Mouse (Mus musculus) small intestine, adult 2 months (tissue): ENCODE results near the gene Tmem206. TPM values are rescaled to one million over a fixed set of nuclear protein-coding genes. Genes with fewer than 3 reads are reported as not detected.

Experiments
- H3K27ac ChIP-seq: fragments of 200-500 bp; 2 replicates; pipeline ENCODE4 v1.5.1; 2012; ENCODE audit warnings: low read depth, low read length, control low read depth, inconsistent platforms; ENCODE audit not compliant: insufficient read depth
- H3K27me3 ChIP-seq: fragments of 200-500 bp; 2 replicates; pipeline ENCODE4 v1.6.1; 2012; ENCODE audit warnings: mild to moderate bottlenecking, moderate library complexity, low read length, inconsistent platforms; ENCODE audit not compliant: control insufficient read depth, insufficient read depth
- H3K36me3 ChIP-seq: fragments of 200-500 bp; 2 replicates; pipeline ENCODE4 v1.6.1; 2012; ENCODE audit warnings: mild to moderate bottlenecking, low read length, control low read depth, inconsistent platforms; ENCODE audit not compliant: control insufficient read depth, insufficient read depth
- H3K4me1 ChIP-seq: fragments of 200-500 bp; 2 replicates; pipeline ENCODE4 v1.6.1; 2012; ENCODE audit warnings: low read length, inconsistent platforms, mixed read lengths; ENCODE audit not compliant: control insufficient read depth, insufficient read depth, insufficient read length
- H3K4me3 ChIP-seq: fragments of 200-500 bp; 2 replicates; pipeline ENCODE4 v1.5.1; 2012; ENCODE audit warnings: low read depth, mild to moderate bottlenecking, control low read depth, inconsistent platforms, low read length, moderate library complexity
- CTCF ChIP-seq: fragments of 200-500 bp; IDR thresholded peaks from 2 replicates; pipeline ENCODE4 v1.5.1; 2012; ENCODE audit warnings: low read depth, mild to moderate bottlenecking, control low read depth, inconsistent platforms, low read length, moderate library complexity, mixed read lengths; ENCODE audit not compliant: insufficient replicate concordance, insufficient read length; ENCODE audit errors: extremely low read depth
- POLR2A ChIP-seq: fragments of 200-500 bp; IDR thresholded peaks from 2 replicates; pipeline ENCODE4 v1.6.1; 2012; ENCODE audit warnings: low read depth, mild to moderate bottlenecking, control low read depth, inconsistent platforms, low read length, moderate library complexity
- WGBS: fragments of 180-500 bp; shearing (Covaris S2); methylation state at CpG from one replicate; pipeline ENCODE4 v1.1.7; 2018; 5-methylcytosine and 5-hydroxymethylcytosine counted together
- polyA plus RNA-seq: library from polyadenylated mRNA; depleted of rRNA; stranded (reverse); fragments of >200 nt; gene quantifications from 2 replicates; pipeline ENCODE4 v1.2.3, GENCODE M21; 2012

Tmem206 gene
- polyA plus RNA-seq, 1 experiment = 2.7 TPM

DNA sequence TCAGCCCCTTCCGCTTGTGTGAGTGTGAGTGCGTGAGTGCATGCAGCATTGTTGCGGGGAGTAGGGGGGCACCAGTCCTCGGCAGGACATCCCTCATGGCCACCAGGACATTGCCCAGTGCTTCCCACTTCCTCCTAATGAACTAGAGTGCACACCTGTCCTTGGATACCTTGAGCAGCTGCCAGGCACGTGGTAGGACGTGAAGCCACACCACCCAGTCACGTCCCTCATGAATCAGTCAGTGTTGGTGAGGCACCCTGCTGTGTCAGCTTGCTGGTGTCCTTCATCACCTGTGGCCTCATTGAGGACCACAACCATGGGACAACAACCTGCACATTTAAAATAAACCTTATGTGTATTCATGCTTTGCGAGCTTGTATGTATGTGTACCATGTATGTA is 41.2 kb upstream of the Tmem206 start:
- no peaks in the 10 kb centered on the region for H3K36me3 ChIP-seq
- WGBS = 50% methylated on average over 8 of the region's 8 CpGs
- H3K27me3 ChIP-seq = no peaks in the 10 kb centered on the region
- H3K4me1 ChIP-seq = peaks cover 18% of the 10 kb centered on the region
- no peak for TF ChIP-seq POLR2A
- TF ChIP-seq CTCF = no peak
- H3K4me3 ChIP-seq = no peak overlapping the region
- peak overlapping the region; percentile 73 for H3K27ac ChIP-seq

DNA sequence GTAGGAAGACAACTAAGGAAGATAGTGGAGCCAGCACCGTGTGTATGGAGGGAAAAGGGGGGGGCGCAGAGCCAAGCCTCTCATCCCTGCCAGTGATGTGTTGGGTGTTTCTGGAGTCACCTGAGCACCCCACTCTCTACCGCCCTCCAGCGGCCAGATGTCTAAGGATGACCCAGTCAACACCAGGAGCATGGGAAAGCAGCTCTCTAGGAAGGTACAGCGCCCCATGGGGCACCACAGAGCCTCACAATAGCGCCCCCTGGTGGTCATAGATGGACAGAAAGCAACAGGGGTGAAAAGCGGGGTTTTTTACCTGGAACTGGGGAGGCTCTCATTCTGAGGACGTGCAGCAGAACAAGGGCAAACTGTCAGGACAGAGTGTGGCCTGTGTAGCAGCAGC is 37.0 kb upstream of the Tmem206 start:
- TF ChIP-seq POLR2A = no peak
- TF ChIP-seq CTCF = peak; percentile 89; the same call in 1 of the 2 replicates
- Histone ChIP-seq H3K4me1 (peaks cover 9% of the 10 kb centered on the region), H3K27me3 (no peaks in the 10 kb centered on the region), H3K27ac (no peak overlapping the region), H3K4me3 (no peak overlapping the region), H3K36me3 (no peaks in the 10 kb centered on the region)
- 38% methylated on average over 8 of the region's 8 CpGs for WGBS

DNA sequence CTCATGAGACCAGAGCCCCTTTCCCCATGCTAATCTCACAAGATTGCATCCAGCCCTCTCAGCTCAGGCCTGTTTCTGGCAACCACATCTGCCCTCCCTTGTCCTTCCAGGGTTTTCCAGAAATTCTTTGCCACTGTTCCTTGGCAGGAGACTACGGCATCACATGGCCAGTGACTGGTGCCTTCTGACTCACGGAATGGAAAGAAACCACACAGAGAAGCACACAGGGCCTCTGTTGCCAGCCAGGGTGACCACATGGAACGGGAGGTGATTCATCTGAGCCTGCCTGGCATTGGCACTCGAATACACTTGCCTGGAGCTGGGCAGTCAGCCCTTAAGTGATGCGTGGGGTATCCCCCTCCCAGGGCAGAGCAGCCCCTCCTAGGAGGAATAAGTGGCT is 33.4 kb upstream of the Tmem206 start:
- Histone ChIP-seq H3K27me3 (no peaks in the 10 kb centered on the region), H3K27ac (no peak overlapping the region), H3K4me1 (no peaks in the 10 kb centered on the region), H3K4me3 (no peak overlapping the region), H3K36me3 (no peaks in the 10 kb centered on the region)
- WGBS = 76% methylated on average over 5 of the region's 5 CpGs
- TF ChIP-seq POLR2A = no peak
- TF ChIP-seq CTCF = no peak

DNA sequence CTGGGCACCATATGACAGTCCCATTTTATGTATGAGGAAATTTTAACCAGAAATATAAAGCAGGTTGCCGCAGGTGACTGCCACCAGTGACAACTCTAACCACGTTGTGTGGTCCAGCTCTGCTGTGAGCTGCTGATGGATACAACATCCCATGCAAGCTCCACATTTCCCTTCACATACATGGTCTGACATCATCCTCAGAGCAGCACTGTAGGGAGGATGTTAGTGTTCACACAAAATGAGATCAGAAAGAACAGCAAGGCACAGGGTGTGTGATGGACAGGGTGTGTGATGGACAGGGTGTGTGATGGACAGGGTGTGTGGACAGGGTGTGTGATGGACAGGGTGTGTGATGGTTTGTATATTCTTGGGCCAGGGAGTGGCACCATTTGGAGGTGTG is 32.7 kb upstream of the Tmem206 start:
- H3K4me3 ChIP-seq = no peak overlapping the region
- H3K36me3 ChIP-seq = no peaks in the 10 kb centered on the region
- WGBS = 89% methylated on average over 2 of the region's 2 CpGs
- H3K27me3 ChIP-seq = no peaks in the 10 kb centered on the region
- no peak overlapping the region for H3K27ac ChIP-seq
- TF ChIP-seq CTCF = no peak
- TF ChIP-seq POLR2A = no peak
- no peaks in the 10 kb centered on the region for H3K4me1 ChIP-seq

DNA sequence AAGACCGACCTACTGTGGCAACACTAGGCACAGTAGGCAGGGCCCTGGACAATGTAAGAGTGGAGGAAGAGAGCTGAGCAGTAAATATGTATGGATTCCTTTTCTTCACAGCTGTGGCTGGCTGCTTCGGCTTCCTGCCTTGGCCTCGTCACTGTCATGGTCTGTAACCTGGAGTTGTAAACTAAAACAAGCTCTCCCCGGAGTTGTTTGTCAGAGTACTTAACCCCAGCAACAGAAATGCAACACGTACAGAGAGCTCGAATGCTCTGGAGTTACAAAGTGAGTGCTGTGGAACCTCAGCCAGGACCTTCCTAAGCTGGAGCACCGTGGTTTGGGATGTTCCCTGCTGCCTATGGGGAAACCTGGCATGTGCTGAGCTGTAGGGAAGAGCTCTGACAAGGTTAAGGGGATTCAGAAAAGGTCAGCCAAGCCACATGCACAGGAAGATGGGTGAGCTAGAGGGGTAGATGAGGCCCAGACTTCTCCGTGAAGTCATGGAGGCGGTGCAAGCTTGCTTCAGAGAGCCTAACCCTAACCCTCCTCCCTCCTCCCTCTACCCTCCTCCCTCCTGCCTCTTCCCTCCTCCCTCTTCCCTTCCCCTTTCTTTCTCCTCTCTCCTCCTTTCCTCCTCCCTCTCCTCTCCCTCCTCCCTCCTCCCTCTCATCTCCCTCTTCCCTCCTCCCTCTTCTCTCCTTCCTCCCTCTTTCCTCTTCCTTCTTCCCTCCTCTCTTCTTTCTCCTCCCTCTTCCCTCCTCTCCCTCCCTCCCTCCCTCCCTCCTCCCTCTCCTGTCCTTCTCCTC is 31.5 kb upstream of the Tmem206 start:
- no peaks in the 10 kb centered on the region for H3K36me3 ChIP-seq
- no peak overlapping the region for H3K27ac ChIP-seq
- WGBS = 78% methylated on average over 9 of the region's 9 CpGs
- H3K4me3 ChIP-seq = no peak overlapping the region
- TF ChIP-seq POLR2A (no peak), CTCF (no peak)
- no peaks in the 10 kb centered on the region for H3K4me1 ChIP-seq
- H3K27me3 ChIP-seq = no peaks in the 10 kb centered on the region

DNA sequence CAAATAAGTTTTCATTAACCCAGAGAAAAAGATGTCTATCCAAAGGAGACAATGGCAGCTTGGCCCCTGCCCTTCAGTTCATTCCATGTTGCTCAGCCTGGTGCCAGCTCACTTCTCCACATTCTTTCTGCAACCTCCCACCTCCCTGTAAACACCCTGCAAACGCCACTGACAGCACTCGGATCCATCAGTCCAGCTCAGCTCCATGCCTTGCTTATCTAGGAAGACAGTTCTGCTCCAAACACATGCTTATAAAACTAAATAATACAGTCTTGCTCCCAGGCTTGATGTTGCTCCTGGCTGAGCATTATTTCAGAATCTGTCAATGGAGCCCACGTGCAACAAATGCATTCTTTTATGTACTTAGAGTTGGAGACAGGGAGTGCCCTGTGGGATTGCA is 29.9 kb upstream of the Tmem206 start:
- Histone ChIP-seq H3K27me3 (no peaks in the 10 kb centered on the region), H3K4me1 (no peaks in the 10 kb centered on the region), H3K27ac (no peak overlapping the region), H3K36me3 (no peaks in the 10 kb centered on the region), H3K4me3 (no peak overlapping the region)
- WGBS = 50% methylated on average over 3 of the region's 3 CpGs
- TF ChIP-seq POLR2A = no peak
- TF ChIP-seq CTCF = no peak

DNA sequence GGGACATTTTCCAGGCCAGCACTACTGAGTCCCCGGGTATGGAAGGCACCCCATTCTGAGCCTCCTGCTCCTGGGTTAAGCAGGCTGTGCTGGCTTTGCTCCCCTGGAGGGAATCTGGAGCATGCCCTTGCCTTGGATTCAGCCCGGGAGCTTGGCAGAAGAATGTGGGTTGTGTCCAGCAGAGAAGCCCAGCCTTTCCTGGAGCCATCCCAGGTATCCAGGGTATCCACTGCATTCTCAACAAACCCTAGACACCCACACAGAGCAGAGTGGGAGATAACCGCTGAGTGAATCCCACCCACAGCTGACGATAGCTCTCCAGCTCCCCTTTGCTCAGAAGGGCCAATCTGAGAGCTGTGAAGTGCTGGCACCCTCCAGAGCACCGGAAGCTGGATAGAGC is 29.3 kb upstream of the Tmem206 start:
- H3K4me3 ChIP-seq = no peak overlapping the region
- H3K4me1 ChIP-seq = no peaks in the 10 kb centered on the region
- H3K27me3 ChIP-seq = no peaks in the 10 kb centered on the region
- H3K27ac ChIP-seq = no peak overlapping the region
- 66% methylated on average over 5 of the region's 5 CpGs for WGBS
- H3K36me3 ChIP-seq = no peaks in the 10 kb centered on the region
- TF ChIP-seq POLR2A (no peak), CTCF (no peak)
